Mouse (Mus musculus) ES-E14 (cell line): ENCODE results near the gene Miox. TPM values are rescaled to one million over a fixed set of nuclear protein-coding genes. Genes with fewer than 3 reads are reported as not detected.

ENCODE experiments used
- DNase-seq: peaks from one replicate; pipeline ENCODE4 v3.0.0-alpha.2; 2013; ENCODE audit warnings: low read depth, low spot score
- H3K27ac ChIP-seq: 2 replicates; pipeline ENCODE4 v1.5.1; 2012; ENCODE audit warnings: low read depth, mild to moderate bottlenecking, low read length, moderate library complexity, mixed read lengths; ENCODE audit not compliant: poor library complexity, insufficient read depth, severe bottlenecking
- H3K36me3 ChIP-seq: 2 replicates; pipeline ENCODE4 v1.6.1; 2012; ENCODE audit warnings: mild to moderate bottlenecking, low read length, moderate library complexity, mixed read lengths; ENCODE audit not compliant: control insufficient read depth, poor library complexity, insufficient read depth, severe bottlenecking
- H3K4me1 ChIP-seq, 2 experiments: fragments of 150-350 bp in 1 of 2; sonication (generic) in 1 of 2; 2 replicates each; pipeline ENCODE4 v1.6.1; 2012; ENCODE audit warnings: low read length in 2 of 2, mild to moderate bottlenecking in 1 of 2, mixed read lengths in 1 of 2; ENCODE audit not compliant: control insufficient read depth in 2 of 2, insufficient read depth in 2 of 2, poor library complexity in 1 of 2
- H3K4me3 ChIP-seq, 2 experiments: fragments of 150-350 bp in 1 of 2; sonication (generic) in 1 of 2; 2 replicates each; pipeline ENCODE4 v1.5.1; 2012; ENCODE audit warnings: low read length in 2 of 2, low read depth in 1 of 2, mild to moderate bottlenecking in 1 of 2, mixed read lengths in 1 of 2; ENCODE audit not compliant: insufficient read depth in 1 of 2, poor library complexity in 1 of 2, severe bottlenecking in 1 of 2
- H3K9ac ChIP-seq: 2 replicates; pipeline ENCODE4 v1.6.1; 2012; ENCODE audit warnings: low read depth, mild to moderate bottlenecking, low read length, mixed read lengths; ENCODE audit not compliant: poor library complexity, insufficient read depth, severe bottlenecking
- H3K9me3 ChIP-seq: fragments of 150-350 bp; sonication (generic); 2 replicates; pipeline ENCODE4 v1.6.1; 2012; ENCODE audit warnings: low read depth, mild to moderate bottlenecking, low read length; ENCODE audit not compliant: control insufficient read depth, insufficient read depth
- CHD2 ChIP-seq: IDR thresholded peaks from 2 replicates; pipeline ENCODE4 v1.6.1; 2014; ENCODE audit warnings: mild to moderate bottlenecking, low read depth, low read length, inconsistent platforms
- HCFC1 ChIP-seq: IDR thresholded peaks from 2 replicates; pipeline ENCODE4 v1.6.1; 2012; ENCODE audit warnings: low read length, inconsistent platforms, borderline replicate concordance; ENCODE audit not compliant: insufficient read depth
- MAFK ChIP-seq: IDR thresholded peaks from 2 replicates; pipeline ENCODE4 v1.6.1; 2014; ENCODE audit warnings: mild to moderate bottlenecking, low read depth, low read length, inconsistent platforms; ENCODE audit not compliant: insufficient read depth
- ZC3H11A ChIP-seq: IDR thresholded peaks from 2 replicates; pipeline ENCODE4 v1.6.1; 2012; ENCODE audit warnings: low read depth, mild to moderate bottlenecking, inconsistent platforms, low read length, borderline replicate concordance
- ZNF384 ChIP-seq: IDR thresholded peaks from 2 replicates; pipeline ENCODE4 v1.6.1; 2012; ENCODE audit warnings: low read depth, low read length, inconsistent platforms
- in situ Hi-C, 2 experiments: fragments of 600-800 bp; cut with MboI; formaldehyde crosslinking; loops; one replicate each; pipeline ENCODE4 v1.15.1; 2025; ENCODE audit warnings: low sequenced_read_pairs in 2 of 2, inconsistent platforms in 1 of 2; ENCODE audit not compliant: unreplicated experiment in 2 of 2
- total RNA-seq: library from RNA; depleted of rRNA; stranded (reverse); fragments of 300-350 nt; gene quantifications from 2 replicates; pipeline ENCODE4 v1.2.3, GENCODE M21; 2012; rRNA removed

Gene Miox
- total RNA-seq: 0.54 TPM in 1 of 2 replicates, not detected in the other

GRCm38 (mm10) chr15:89334271-89334670, at the start of gene Miox:
Gene Miox, plus strand, starts transcription at chr15:89334398.
- H3K9me3 ChIP-seq: 0 out of 2 replicates have a peak, but pooled peaks cover 1% of the 10 kb centered on the region
- in situ Hi-C loops: no loop called here
- 0 out of 4 replicates have a peak, but pooled peaks cover 0 to 4% of the 10 kb centered on the region in 2 experiments for H3K4me1 ChIP-seq
- H3K36me3 ChIP-seq: no peaks in the 10 kb centered on the region
- H3K9ac ChIP-seq: no peak within 1 kb of the TSS
- no peak for TF ChIP-seq MAFK
- no peak for TF ChIP-seq ZNF384
- no peak for TF ChIP-seq HCFC1
- no peak for TF ChIP-seq CHD2
- TF ChIP-seq ZC3H11A: no peak
- no peak for DNase-seq
- no peak within 1 kb of the TSS for H3K27ac ChIP-seq
- peak within 1 kb of the TSS in 1 of 2 experiments; percentile 68; a peak in 1 of 4 replicates for H3K4me3 ChIP-seq

DNA sequence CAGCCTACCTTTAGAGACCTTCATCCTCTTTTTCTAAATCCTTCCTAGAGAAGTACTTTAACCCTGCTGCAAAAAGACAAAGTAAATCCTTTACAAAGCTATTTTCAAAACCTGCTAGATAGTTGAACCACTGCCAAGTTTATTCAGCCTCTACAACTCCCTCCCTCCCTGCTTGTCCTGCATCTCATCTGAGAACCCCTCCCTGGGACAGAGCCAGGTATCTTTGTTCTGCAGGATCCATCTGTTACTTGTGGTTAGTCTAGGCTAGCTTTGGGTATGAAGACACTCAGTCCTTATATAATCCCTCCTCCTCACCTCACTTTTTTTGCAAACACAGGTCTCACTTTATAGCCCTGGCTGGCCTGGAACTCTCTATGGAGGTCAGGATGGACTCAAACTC, 49.2 kb upstream of the Miox start:
- H3K36me3 ChIP-seq: peaks cover 42% of the 10 kb centered on the region
- TF ChIP-seq CHD2: no peak
- no peak for TF ChIP-seq MAFK
- no peak for TF ChIP-seq HCFC1
- TF ChIP-seq ZNF384: no peak
- no peak for TF ChIP-seq ZC3H11A
- H3K9ac ChIP-seq: no peak overlapping the region
- H3K4me3 ChIP-seq: no peak overlapping the region
- DNase-seq: no peak
- no peak overlapping the region for H3K27ac ChIP-seq
- H3K9me3 ChIP-seq: no peaks in the 10 kb centered on the region
- in situ Hi-C loops: no loop called here
- peaks cover 3 to 8% of the 10 kb centered on the region in 2 experiments; a peak in 1 of 4 replicates for H3K4me1 ChIP-seq

DNA sequence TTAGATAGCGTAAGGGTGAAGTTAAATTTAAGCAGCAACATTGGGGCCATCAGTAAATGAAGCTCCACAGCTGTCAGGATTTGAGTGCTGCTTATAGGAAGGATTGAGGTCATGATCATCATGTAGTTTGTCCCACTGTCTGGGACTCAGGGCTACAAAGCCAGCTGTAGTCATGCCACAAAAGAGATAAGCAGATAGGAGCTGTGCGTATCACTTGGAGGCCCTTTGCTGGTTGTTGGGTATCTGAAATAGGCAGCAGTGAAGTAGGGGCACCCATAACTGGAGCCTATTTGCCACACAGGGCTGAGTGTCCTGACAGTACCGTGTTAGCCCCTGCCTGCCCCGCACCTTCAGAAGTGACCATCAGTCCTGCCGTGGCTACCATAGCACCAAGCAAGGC, 48.7 kb upstream of the Miox start:
- Histone ChIP-seq H3K27ac (no peak overlapping the region), H3K9ac (no peak overlapping the region), H3K4me3 (no peak overlapping the region), H3K9me3 (no peaks in the 10 kb centered on the region), H3K4me1 (peaks cover 3 to 8% of the 10 kb centered on the region in 2 experiments; a peak in 1 of 4 replicates), H3K36me3 (peaks cover 42% of the 10 kb centered on the region)
- DNase-seq: no peak
- in situ Hi-C loops: no loop called here
- no peak for TF ChIP-seq HCFC1
- TF ChIP-seq ZNF384: no peak
- TF ChIP-seq ZC3H11A: no peak
- no peak for TF ChIP-seq MAFK
- TF ChIP-seq CHD2: no peak

GRCm38 (mm10) chr15:89286114-89286513, 48.1 kb upstream of the Miox start:
- Histone ChIP-seq H3K36me3 (peaks cover 46% of the 10 kb centered on the region), H3K9me3 (no peaks in the 10 kb centered on the region), H3K4me3 (no peak overlapping the region), H3K9ac (no peak overlapping the region), H3K27ac (no peak overlapping the region), H3K4me1 (peaks cover 3 to 8% of the 10 kb centered on the region in 2 experiments; a peak in 1 of 4 replicates)
- DNase-seq: no peak
- in situ Hi-C loops: no loop called here
- TF ChIP-seq CHD2 (no peak), HCFC1 (no peak), ZNF384 (no peak), MAFK (no peak), ZC3H11A (no peak)

- Histone ChIP-seq H3K36me3 (peaks cover 45% of the 10 kb centered on the region), H3K9ac (no peak overlapping the region), H3K4me1 (peaks cover 3 to 8% of the 10 kb centered on the region in 2 experiments; a peak in 1 of 4 replicates), H3K27ac (no peak overlapping the region), H3K4me3 (no peak overlapping the region), H3K9me3 (no peaks in the 10 kb centered on the region)
- in situ Hi-C loops: no loop called here
- DNase-seq: no peak
- TF ChIP-seq ZNF384 (0 out of 2 replicates have a peak, but pooled peaks have one; percentile 21), ZC3H11A (no peak), HCFC1 (no peak), MAFK (no peak), CHD2 (no peak)
These were observed 47.6 kb upstream of the Miox start for GRCm38 (mm10) chr15:89286582-89286981.
